Mouse (Mus musculus): Measurements from ENCODE around the gene Ptpn6. TPM values are rescaled to one million over a fixed set of nuclear protein-coding genes. Genes with fewer than 3 reads are reported as not detected.

Gene Ptpn6
- polyA plus RNA-seq, 1 experiment, result 35.0 TPM

DNA sequence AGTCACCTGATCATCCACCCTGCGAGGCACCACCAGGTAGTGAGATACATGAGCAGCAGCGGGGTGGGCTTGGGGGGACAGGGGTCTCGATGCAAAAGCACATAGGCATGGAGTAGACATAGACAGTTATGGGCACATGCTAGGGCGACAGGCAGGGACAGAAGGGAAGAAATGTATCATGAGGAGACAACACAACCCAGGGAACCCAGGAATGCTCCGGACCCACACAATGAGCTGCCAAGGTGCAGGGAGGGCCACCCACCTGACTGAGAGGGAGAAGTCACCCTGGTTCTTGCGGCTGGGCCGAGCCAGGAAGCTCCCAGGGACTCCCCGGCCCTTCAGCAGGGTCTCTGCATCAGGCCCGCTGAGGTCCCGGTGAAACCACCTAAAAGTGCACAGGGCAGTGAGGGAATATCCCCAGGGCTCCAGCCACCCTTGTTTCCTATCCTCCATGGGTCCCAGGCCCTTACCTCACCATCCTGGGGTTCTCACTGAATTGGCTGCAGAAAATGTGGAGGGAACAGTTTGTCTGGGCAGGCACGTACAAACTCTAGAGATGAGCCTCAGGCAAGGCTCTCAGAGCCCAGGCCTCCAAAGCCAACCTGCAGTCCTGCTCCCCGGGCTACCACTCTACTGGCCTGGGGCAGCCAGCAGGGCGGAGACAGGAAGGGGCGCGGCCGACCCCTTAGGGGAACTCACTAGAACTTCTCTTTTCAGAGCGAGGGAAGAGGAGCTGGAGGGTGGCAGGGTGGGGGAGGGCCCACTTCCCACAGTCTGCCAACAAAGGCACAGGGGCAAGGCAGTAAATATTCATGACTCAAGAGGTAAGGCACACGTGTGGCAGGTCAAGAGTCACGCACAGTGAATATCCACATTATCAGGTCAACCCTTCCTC is 5.8 kb downstream of the Ptpn6 start:
- WGBS, result 46% methylated on average over 19 of the region's 19 CpGs

DNA sequence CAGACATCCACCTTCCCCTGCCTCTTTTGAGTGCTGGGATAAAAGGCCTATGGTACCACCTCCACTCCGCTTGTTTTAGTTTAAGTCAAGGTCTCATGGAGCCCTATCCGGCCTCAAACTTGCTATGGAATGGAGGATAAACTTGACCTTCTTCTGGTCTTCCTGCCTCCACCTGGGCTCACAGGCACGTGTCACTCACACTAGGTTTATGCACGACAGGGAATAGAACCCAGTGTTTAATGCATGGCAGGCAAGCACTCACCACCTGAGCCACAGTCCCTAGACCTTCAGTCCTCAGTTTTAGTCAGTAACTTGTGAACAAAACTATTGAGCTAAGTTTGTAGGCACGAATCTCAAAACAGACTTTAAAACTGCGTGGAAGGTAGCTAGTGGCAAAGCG is 7.5 kb downstream of the Ptpn6 start:
- no peak for DNase-seq (ENCODE audit: low read depth, low spot score)
- 87% methylated on average over 7 of the region's 7 CpGs for WGBS

More for the DNA sequence above, 5.8 kb downstream of the Ptpn6 start:
- DNase-seq (ENCODE audit: low read depth, low spot score), result no peak

DNA sequence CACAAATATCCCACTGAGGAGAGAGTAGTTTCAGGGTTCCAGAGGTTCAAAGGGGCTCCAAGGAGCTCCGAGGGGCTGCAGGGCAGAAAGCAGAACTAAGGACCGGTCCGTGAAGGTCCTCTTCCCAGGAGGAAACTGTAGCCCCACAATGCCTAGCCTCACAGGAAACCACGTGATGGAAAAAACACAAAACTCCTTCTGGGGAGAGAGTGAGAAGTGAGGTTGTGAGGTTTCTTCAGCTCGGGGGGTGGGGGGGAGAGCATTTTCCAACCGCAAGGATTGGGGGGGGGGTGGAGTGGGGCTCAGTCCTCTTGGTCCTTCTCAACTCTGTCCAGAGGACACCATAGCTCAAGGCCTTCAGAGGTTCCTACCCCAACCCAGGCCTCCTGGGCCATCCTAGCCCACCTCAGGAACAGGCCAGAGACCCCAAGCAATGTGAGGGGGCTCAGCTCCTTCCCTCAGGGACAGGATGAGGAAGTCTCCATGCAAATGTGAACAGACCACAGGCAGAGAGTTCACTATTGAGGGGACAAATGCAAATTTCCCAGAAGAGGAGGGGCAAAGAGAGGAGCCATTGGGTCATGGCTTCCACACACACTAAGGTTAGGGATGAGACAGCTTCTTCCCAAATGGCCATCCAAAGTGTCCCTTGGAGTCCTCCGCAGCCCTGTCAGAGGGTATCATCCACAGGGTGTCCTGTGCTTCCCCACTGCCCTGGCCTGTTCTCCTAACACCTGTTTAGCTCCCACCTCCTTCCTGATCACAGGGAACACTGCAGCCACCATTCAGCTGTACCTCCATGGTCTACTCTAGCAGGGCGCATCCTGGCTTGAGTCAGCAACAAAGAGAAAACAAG is 8.4 kb downstream of the Ptpn6 start:
- no peak for DNase-seq (ENCODE audit: low read depth, low spot score)
- 78% methylated on average over 8 of the region's 8 CpGs for WGBS

DNA sequence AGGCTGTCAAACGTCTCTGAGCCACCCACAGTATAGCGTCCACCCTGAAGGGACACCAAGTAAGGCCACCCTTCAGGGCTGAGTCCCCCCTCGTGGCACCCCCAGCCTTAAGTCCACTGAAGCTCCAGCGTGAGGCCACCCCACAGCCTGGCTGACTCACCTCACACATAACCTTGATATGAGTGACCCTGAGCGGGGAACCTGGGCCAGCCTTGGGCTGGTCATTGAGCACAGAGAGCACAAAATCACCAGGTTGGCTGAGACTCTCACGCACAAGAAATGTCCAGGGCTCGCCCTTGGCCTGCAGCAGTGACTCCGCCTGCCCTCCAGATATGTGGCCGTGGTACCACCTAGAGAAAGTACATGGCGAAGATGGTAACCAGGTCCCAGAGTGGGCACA is 9.9 kb downstream of the Ptpn6 start:
- DNase-seq (ENCODE audit: low read depth, low spot score), result no peak
- 89% methylated on average over 10 of the region's 10 CpGs for WGBS

DNA sequence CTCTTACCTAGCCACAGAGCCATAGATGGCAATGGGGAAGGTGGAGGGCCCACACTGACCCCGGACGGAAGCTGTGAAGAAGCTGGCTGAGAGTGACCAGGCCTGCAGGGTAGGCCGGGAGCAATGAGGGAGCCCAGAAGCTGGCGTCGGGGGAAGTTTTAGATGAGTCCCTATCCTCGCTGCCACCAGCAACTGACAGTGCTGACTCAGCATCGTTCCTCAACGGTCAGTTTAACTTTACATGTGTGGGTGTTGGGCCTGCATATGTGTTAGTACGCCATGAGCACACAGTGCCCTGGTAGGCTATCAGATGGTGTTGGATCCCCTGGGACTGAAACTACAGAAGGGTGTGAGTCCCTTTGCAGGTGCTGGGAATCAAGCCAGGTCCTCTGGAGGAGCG is 14.0 kb downstream of the Ptpn6 start:
- DNase-seq (ENCODE audit: low read depth, low spot score), result no peak
- 87% methylated on average over 10 of the region's 10 CpGs for WGBS

- no peak for DNase-seq (ENCODE audit: low read depth, low spot score)
- 69% methylated on average over 8 of the region's 8 CpGs for WGBS
Observed at GRCm38 (mm10) chr6:124723541-124723940, 15.0 kb downstream of the Ptpn6 start.

DNA sequence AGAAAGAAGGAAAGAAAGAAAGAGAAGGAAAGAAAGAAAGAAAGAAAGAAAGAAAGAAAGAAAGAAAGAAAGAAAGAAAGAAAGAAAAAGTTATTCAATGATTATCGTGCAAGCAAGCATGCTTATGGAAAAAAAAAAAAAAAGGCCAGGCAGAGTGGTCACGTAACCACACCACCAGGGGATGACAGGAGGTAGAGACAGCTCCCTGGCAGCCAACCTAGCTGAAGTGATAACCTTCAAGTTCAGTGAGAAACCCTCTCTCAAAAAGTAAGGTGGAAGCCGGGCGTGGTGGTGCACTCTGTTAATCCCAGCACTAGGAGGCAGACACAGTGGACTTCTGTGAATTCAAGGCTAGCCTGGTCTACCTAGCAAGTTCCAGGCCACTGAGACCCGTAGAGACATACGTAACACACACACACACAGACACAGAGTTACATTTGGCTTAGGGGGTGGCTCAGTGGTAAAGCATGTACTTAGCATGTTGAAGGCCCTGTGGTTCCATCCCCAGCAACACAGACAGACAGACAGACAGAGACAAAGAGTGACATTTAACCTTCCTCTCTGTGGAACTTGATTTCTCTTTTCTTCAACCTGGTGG is 15.5 kb downstream of the Ptpn6 start:
- WGBS, result 83% methylated on average over 6 of the region's 6 CpGs

GRCm38 (mm10) chr6:124720904-124721303 is 17.6 kb downstream of the Ptpn6 start:
- WGBS, result 29% methylated on average over 11 of the region's 11 CpGs
- DNase-seq (ENCODE audit: low read depth, low spot score), result no peak

More for the DNA sequence above, 15.5 kb downstream of the Ptpn6 start:
- no peak for DNase-seq (ENCODE audit: low read depth, low spot score)

- WGBS, result 25% methylated on average over 7 of the region's 7 CpGs
- DNase-seq (ENCODE audit: low read depth, low spot score), result no peak
Observed at GRCm38 (mm10) chr6:124719354-124719978, 19.0 kb downstream of the Ptpn6 start.

- WGBS, result 27% methylated on average over 15 of the region's 16 CpGs
- DNase-seq (ENCODE audit: low read depth, low spot score), result no peak
Observed at GRCm38 (mm10) chr6:124718703-124719102, 19.8 kb downstream of the Ptpn6 start.

DNA sequence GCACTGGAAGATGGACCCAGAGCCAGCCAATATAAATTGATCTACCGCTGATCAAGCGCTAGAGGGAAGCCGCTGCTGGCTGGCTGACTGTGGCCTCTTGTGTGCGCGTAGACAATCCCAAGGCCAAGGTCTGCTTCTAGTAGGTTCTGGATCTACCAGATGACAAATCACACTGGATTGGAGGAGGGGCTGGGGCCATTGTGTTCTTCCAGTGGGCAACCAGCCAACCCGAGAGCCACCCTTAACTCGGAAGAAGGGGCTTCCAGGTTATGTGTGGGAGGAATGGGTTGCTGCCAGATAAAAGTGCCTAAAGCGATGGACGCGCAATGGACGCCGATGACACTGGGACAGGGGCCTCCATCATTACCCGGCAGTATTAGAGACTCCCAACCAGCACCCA is 20.5 kb downstream of the Ptpn6 start:
- WGBS, result 32% methylated on average over 13 of the region's 13 CpGs
- DNase-seq (ENCODE audit: low read depth, low spot score), result no peak

- 21% methylated on average over 20 of the region's 20 CpGs for WGBS
- DNase-seq (ENCODE audit: low read depth, low spot score), result no peak
Observed at GRCm38 (mm10) chr6:124716864-124717490, 21.5 kb downstream of the Ptpn6 start.

DNA sequence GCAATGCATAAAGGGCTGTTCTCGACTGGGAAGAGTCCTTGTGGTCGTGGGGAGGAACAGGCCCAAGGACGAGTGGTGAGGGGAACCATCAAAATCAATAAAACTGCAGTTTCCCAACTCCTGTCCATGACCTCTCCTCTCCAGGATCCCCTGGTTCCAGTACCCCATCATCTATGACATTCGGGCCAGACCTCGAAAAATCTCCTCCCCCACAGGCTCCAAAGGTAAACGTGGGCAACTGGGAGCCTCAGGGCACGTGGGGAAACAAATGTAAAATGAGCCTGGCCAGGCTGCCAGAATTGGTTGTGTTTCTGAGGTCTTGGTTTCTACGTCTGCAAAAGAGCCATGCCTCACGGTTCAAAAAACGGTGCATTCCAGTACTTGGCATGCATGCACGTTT is 25.6 kb downstream of the Ptpn6 start:
- no peak for DNase-seq (ENCODE audit: low read depth, low spot score)
- WGBS, result 6% methylated on average over 11 of the region's 11 CpGs

- peak; percentile 91 for DNase-seq (ENCODE audit: low read depth, low spot score)
- WGBS, result under 1% methylated on average over 76 of the region's 76 CpGs
Observed at GRCm38 (mm10) chr6:124711824-124712782, 26.4 kb downstream of the Ptpn6 start, which contains the start of the genes Emg1 and Phb2. Emg1 (minus strand) TSS chr6:124712178. Phb2 (plus strand) TSS chr6:124712336.

DNA sequence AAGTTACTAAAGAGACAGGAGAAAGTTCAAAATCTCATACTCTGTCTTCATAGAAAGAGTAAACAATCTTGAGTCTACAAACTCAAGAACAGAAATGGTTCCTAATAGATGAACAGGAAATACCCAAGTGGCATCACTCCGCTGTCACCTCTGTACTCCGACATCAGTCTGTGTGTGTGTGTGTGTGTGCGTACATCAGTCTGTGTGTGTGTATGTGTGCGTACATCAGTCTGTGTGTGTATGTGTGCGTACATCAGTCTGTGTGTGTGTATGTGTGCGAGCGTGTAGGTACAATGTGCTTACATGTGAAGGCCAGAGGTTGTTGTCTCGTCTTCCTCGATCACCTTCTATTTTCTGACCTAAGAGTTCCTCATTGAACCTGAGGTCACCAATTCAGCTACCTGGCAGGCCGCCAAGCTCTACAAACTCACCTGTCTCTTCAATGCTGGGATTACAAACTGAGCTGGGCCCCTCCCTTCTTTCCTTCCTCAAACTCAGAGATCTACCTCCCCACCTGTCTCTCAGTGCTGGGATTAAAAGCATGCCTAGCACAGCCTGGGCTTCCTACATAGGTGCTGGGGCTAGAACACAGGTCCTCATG is 30.1 kb downstream of the Ptpn6 start:
- 57% methylated on average over 10 of the region's 10 CpGs for WGBS
- no peak for DNase-seq (ENCODE audit: low read depth, low spot score)

GRCm38 (mm10) chr6:124706061-124706627 is 32.4 kb downstream of the Ptpn6 start:
- no peak for DNase-seq (ENCODE audit: low read depth, low spot score)
- 66% methylated on average over 5 of the region's 5 CpGs for WGBS

DNA sequence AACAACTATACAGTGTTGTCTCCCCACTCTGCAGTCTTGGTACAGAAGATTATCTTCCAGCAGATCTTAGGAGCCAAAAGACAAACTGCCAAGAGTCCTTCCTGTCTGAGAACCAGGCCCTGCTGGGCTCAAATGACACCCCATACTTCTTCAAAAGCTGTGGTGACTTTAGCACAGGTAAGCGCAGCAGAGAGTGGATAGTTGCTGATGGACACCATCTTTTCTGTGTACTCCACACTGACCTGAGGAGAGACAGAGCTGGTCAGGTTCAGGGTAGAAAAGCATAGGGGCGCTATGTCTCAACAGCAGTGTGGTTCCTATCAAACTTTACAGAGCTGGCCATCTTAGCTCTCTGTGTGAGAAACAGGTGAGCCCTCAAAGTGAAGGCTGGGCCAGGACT is 34.1 kb downstream of the Ptpn6 start:
- WGBS, result 89% methylated on average over 2 of the region's 2 CpGs
- no peak for DNase-seq (ENCODE audit: low read depth, low spot score)

All from large intestine, adult 2 months (tissue).